Mouse (Mus musculus) stomach, postnatal 0 days (tissue): ENCODE results near the gene Tom1l2.

ENCODE experiments used
- CTCF ChIP-seq: IDR thresholded peaks from 2 replicates; pipeline ENCODE4 v1.5.1; 2016; ENCODE audit warnings: antibody characterized with exemption, low read depth, mild to moderate bottlenecking, moderate library complexity
- EP300 ChIP-seq: optimal IDR thresholded peaks from 2 replicates; pipeline ENCODE3; 2016; ENCODE audit warnings: antibody characterized with exemption

DNA sequence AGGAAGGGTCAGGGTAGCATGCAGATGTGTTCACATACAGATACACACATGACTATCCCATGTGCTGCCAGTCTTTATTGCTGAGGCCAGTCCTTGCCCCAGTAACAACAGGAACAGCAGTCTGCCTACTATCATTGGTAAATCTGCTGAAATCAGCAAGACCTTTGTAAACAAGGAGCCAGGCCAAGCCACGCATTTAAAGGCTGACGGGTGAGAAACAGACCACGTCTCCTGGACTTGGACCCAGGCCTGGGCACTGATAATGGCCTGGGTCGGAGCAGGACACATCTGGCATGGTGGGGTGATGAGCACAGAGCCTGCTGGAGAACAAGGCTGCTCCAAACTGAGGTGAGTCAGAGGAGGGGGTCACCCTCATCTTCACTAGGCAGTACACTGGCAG, 112.2 kb downstream of the Tom1l2 start:
- no peak for TF ChIP-seq CTCF
- TF ChIP-seq EP300 = no peak
